Mouse (Mus musculus) midbrain, embryonic 10.5 days (tissue): Measurements from ENCODE around the gene Foxd2. TPM values are rescaled to one million over a fixed set of nuclear protein-coding genes. Genes with fewer than 3 reads are reported as not detected.

ENCODE experiments used
- DNase-seq: peaks from one replicate; pipeline ENCODE4 v3.0.0-alpha.2; 2017; ENCODE audit warnings: low spot score
- H3K27ac ChIP-seq: fragments of 300-500 bp; sonication (generic); replicated peaks from 2 replicates; pipeline ENCODE4 v1.5.1; 2016; ENCODE audit warnings: mild to moderate bottlenecking
- H3K27me3 ChIP-seq: fragments of 300-500 bp; sonication (generic); 2 replicates; pipeline ENCODE4 v1.6.1; 2016; ENCODE audit warnings: low read depth, mild to moderate bottlenecking; ENCODE audit not compliant: poor library complexity, severe bottlenecking
- H3K36me3 ChIP-seq: fragments of 300-500 bp; sonication (generic); 2 replicates; pipeline ENCODE4 v1.6.1; 2016; ENCODE audit warnings: mild to moderate bottlenecking, moderate library complexity
- H3K4me1 ChIP-seq: fragments of 300-500 bp; sonication (generic); 2 replicates; pipeline ENCODE4 v1.6.1; 2016
- H3K4me3 ChIP-seq: fragments of 300-500 bp; sonication (generic); 2 replicates; pipeline ENCODE4 v1.5.1; 2016; ENCODE audit warnings: mild to moderate bottlenecking, moderate library complexity
- H3K9me3 ChIP-seq: fragments of 300-500 bp; sonication (generic); replicated peaks from 2 replicates; pipeline ENCODE4 v1.6.1; 2016; ENCODE audit warnings: mild to moderate bottlenecking
- WGBS: fragments of 180-500 bp; shearing (Covaris S2); methylation state at CpG from one replicate; pipeline ENCODE4 v1.1.7; 2016; 5-methylcytosine and 5-hydroxymethylcytosine counted together
- polyA plus RNA-seq: library from polyadenylated mRNA; unstranded; fragments of >200 nt; fragmentation: Nextera tagmentation; extraction: Ambion mirVana; gene quantifications from 2 replicates; pipeline ENCODE4 v1.2.1, GENCODE M21; 2016

Gene Foxd2
- polyA plus RNA-seq, 1 experiment from 2014 or later, result 2.1 TPM

GRCm38 (mm10) chr4:114869765-114870490 lies 38.7 kb downstream of the Foxd2 start:
- Histone ChIP-seq H3K4me1 (peaks cover 22% of the 10 kb centered on the region), H3K9me3 (no peaks in the 10 kb centered on the region), H3K27me3 (no peaks in the 10 kb centered on the region), H3K4me3 (no peak overlapping the region), H3K36me3 (no peaks in the 10 kb centered on the region), H3K27ac (peak overlapping the region; percentile 42; the same call in 1 of the 2 replicates)
- WGBS, result 59% methylated on average over 11 of the region's 11 CpGs
- no peak for DNase-seq

GRCm38 (mm10) chr4:114863166-114863565 lies 45.5 kb downstream of the Foxd2 start:
- peaks cover 16% of the 10 kb centered on the region for H3K4me1 ChIP-seq
- no peaks in the 10 kb centered on the region for H3K9me3 ChIP-seq
- no peak for DNase-seq
- 0 out of 2 replicates have a peak, but pooled peaks cover 10% of the 10 kb centered on the region for H3K27me3 ChIP-seq
- no peaks in the 10 kb centered on the region for H3K36me3 ChIP-seq
- no peak overlapping the region for H3K27ac ChIP-seq
- WGBS, result 80% methylated on average over 5 of the region's 5 CpGs
- H3K4me3 ChIP-seq, result no peak overlapping the region

- Histone ChIP-seq H3K4me1 (peaks cover 7% of the 10 kb centered on the region), H3K9me3 (no peaks in the 10 kb centered on the region), H3K27me3 (0 out of 2 replicates have a peak, but pooled peaks cover 16% of the 10 kb centered on the region), H3K4me3 (no peak overlapping the region), H3K27ac (no peak overlapping the region), H3K36me3 (no peaks in the 10 kb centered on the region)
- DNase-seq, result no peak
- 31% methylated on average over 5 of the region's 5 CpGs for WGBS
Observed at GRCm38 (mm10) chr4:114858426-114858825, 50.2 kb downstream of the Foxd2 start.

Other genes starting within 250 kb of the Foxd2 start
- gene Gm12830, start 87.2 kb downstream of the Foxd2 start, polyA plus RNA-seq, result not detected in 2 replicates
- 6.7 and 14.7 TPM in 2 replicates for gene Foxe3, start 17.1 kb upstream of the Foxd2 start, polyA plus RNA-seq
- gene Cmpk1, start 78.4 kb upstream of the Foxd2 start, polyA plus RNA-seq, result 86.4 and 90.7 TPM in 2 replicates
- 19.0 and 21.3 TPM in 2 replicates for gene Stil, start 91.3 kb upstream of the Foxd2 start, polyA plus RNA-seq
- 2.7 and 5.2 TPM in 2 replicates for gene Tal1, start 147.6 kb upstream of the Foxd2 start, polyA plus RNA-seq
- gene Pdzk1ip1, start 179.8 kb upstream of the Foxd2 start, polyA plus RNA-seq, result 7.9 and 9.5 TPM in 2 replicates
- 0.51 and 0.71 TPM in 2 replicates for gene Cyp4x1, start 225.4 kb upstream of the Foxd2 start, polyA plus RNA-seq